In genomic region chr3:102691802-102692484, GRCm38 (mm10) we compare ENCODE assay signal across 8 mouse cellular contexts. TPM values are rescaled to one million over a fixed set of nuclear protein-coding genes. Genes with fewer than 3 reads are reported as not detected.
DNase-seq lines count a peak whose midpoint lies in the region; ATAC-seq lines count a peak whose summit lies in the region.

No protein-coding gene starts in this region.

- WGBS in midbrain, embryonic 10.5 days = 44% methylated on average over 11 of the region's 11 CpGs

- no peaks in the 10 kb centered on the region for H3K9me3 ChIP-seq in midbrain, embryonic 10.5 days (replicated peaks)

- no peak overlapping the region for H3K4me3 ChIP-seq in midbrain, embryonic 10.5 days

- DNase-seq in CD4-positive, CD25-positive, alpha-beta regulatory T cell, adult 2 months (ENCODE audit: low read depth, low spot score) = peak; percentile 68
- DNase-seq in cerebellum, postnatal 25 days = peak; percentile 60 to 74
- DNase-seq in gastrocnemius, adult 18-20 months (ENCODE audit: low spot score) = peak; percentile 61
- DNase-seq in hindlimb bud, embryonic 11.5 days (ENCODE audit: extremely low spot score, low read depth, low spot score) = peak; percentile 46
- peak; percentile 73 to 74 for DNase-seq in left cerebral cortex, adult 18-20 months (ENCODE audit: low spot score in 2 of 2)
- DNase-seq in midbrain, embryonic 10.5 days (ENCODE audit: low spot score) = peak; percentile 64
- peak; percentile 3 to 22 for DNase-seq in spleen, postnatal 36 days (ENCODE audit: low spot score in 2 of 2)

- H3K27ac ChIP-seq in midbrain, embryonic 10.5 days (replicated peaks) = no peak overlapping the region

- peaks cover 10% of the 10 kb centered on the region; the same call in 1 of the 2 replicates for H3K27me3 ChIP-seq in midbrain, embryonic 10.5 days (ENCODE audit: low read depth, poor library complexity, severe bottlenecking)

- H3K4me1 ChIP-seq in midbrain, embryonic 10.5 days = no peaks in the 10 kb centered on the region

- H3K36me3 ChIP-seq in midbrain, embryonic 10.5 days = no peaks in the 10 kb centered on the region

- no peak for ATAC-seq in CD4-positive, CD25-positive, alpha-beta regulatory T cell, adult 4 months

RNA-seq across cellular contexts. Expression of gene Tspan2, which starts 42.4 kb away (rescaled TPM):
- polyA plus RNA-seq in CD4-positive, CD25-positive, alpha-beta regulatory T cell, adult 4 months (2017; shearing (Covaris generic)) = 1 to 10 TPM in 1 of 2 experiments, under 1 TPM in 1; 0.70 to 1.3 TPM
- 1 to 10 TPM; 5.0 to 6.4 TPM for total RNA-seq in gastrocnemius, adult 18-20 months (2021)
- total RNA-seq in left cerebral cortex, adult 18-20 months (2021) = 10 to 100 TPM; 34.6 to 39.4 TPM
- polyA plus RNA-seq in midbrain, embryonic 10.5 days (2016; fragmentation: Nextera tagmentation; extraction: Ambion mirVana) = 9.0 and 10.5 TPM in 2 replicates

Comparison
In these comparisons a context has a peak if more than half of its experiments do, and no peak if none do; other contexts are left out.
1. DNase-seq: peak in every context shown above with its lines; median percentile 74 in left cerebral cortex, adult 18-20 months; 68 in CD4-positive, CD25-positive, alpha-beta regulatory T cell, adult 2 months; 67 in cerebellum, postnatal 25 days; 64 in midbrain, embryonic 10.5 days; 61 in gastrocnemius, adult 18-20 months; 46 in hindlimb bud, embryonic 11.5 days; 12 in spleen, postnatal 36 days.
2. RNA of gene Tspan2, which starts 42.4 kb away (total RNA-seq): 34.6 to 39.4 TPM in left cerebral cortex, adult 18-20 months; 5.0 to 6.4 TPM in gastrocnemius, adult 18-20 months; every median in the first group is over 4 times any median in the second.